Mouse (Mus musculus) gonadal fat pad, adult 2 months (tissue): ENCODE data around the gene Gadd45a. TPM values are rescaled to one million over a fixed set of nuclear protein-coding genes. Genes with fewer than 3 reads are reported as not detected.
A peak's percentile ranks its signal among the peaks of the same experiment; 100 is the strongest.
"Not testable (repeated sequence)": the region's sequence is repeated elsewhere in the genome, so short reads cannot be mapped to it uniquely, and the experiment has no call there.

ENCODE experiments used
- DNase-seq: peaks from one replicate; pipeline ENCODE4 v3.0.0-alpha.2; 2012; ENCODE audit warnings: low read depth
- polyA plus RNA-seq: library from polyadenylated mRNA; depleted of rRNA; stranded (reverse); fragments of >200 nt; gene quantifications from 2 replicates; pipeline ENCODE4 v1.2.3, GENCODE M21; 2012

Gene Gadd45a
- polyA plus RNA-seq, 1 experiment, result 31.7 TPM

GRCm38 (mm10) chr6:67048880-67049694 is 11.8 kb upstream of the Gadd45a start:
- no peak for DNase-seq

DNA sequence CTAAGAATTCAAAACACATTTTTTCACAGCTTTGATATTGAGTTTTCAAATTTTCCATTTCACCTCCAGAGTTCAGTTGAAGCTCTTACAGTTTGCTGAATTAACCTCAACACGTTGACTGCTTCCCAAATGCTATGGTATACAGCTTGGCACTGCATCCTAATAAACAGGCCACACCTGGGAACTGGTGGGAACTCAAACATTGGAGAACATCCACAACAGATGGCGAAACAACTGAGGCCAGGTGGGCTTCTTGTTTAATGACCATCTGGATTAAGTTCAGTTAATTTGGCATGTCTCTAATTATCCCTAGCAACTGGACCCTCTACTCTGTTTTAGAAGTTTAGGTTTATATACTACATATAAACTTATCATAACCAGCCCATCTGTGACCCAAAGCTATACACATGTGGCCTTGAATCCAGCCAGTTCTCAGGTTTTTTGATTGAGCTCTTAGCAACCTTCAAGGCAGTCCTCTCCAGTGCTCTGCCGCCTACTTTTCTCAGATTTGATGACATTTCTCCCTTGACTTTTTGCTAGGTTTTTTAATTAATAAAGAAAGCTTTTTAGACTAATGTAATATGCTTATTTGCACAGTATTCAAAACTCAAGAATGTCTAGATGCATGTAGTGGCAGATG is 10.9 kb upstream of the Gadd45a start:
- DNase-seq, result no peak

DNA sequence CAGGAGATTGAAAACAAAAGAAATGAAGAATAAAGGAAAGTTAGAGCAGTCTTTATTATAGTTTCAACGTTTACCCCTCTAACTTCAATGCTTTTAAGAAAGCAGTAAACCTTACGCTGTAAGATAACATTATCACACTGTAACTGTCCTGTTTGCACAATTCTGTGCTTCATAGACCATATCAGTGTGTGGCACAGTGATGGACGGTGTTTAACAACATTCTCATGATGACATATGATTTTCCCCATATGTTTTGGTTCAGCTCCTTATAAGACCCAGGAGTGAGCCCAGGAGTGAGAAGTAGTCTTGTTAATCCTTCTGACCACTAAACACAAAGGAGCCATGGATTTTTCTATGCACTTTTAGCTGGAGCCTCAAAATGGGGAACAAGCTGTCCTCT is 9.7 kb upstream of the Gadd45a start:
- DNase-seq, result no peak

GRCm38 (mm10) chr6:67045424-67045823 is 8.2 kb upstream of the Gadd45a start:
- DNase-seq, result no peak

- DNase-seq, result no peak
Measured at GRCm38 (mm10) chr6:67040904-67041410, 3.7 kb upstream of the Gadd45a start.

DNA sequence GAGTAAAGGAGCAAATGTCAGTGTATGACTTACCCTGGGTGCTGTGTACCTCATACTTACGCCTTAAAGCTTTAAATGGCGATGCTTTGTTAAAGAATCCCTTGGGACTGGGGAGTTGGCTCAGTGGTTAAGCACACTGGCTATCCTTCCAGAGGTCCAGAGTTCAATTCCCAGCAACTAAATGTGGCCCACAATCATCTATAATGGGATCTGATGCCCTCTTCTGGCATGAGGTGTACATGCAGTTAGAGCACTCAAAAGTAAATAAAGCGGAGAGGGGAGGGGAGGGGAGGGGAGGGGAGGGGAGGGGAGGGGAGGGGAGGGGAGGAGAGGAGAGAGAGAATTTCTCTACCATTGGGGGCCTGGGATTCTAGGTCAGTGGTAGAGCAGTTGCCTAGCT is 1.7 kb upstream of the Gadd45a start:
- no peak for DNase-seq

DNA sequence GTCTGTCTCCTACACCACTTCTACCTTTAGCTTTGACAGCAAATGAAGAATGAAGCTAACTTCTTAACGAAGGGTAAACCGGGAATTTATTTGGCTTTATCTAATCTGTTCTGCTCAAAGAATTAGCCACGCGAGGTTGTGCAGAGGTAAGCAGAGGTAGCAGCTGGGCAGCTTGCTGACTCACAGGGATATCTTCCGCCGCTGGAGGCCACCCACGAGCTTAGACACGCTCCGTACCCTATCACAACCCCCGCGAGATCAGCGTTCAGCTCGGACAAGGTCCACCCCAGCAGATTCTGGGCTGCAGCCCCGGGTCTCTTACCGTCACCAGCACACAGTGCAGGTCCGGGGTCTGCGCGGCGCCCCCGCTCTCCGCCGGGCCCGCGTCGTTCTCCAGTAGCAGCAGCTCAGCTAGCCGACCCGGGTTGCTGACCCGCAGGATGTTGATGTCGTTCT is 873 bp downstream of the Gadd45a start:
- DNase-seq, result no peak

DNA sequence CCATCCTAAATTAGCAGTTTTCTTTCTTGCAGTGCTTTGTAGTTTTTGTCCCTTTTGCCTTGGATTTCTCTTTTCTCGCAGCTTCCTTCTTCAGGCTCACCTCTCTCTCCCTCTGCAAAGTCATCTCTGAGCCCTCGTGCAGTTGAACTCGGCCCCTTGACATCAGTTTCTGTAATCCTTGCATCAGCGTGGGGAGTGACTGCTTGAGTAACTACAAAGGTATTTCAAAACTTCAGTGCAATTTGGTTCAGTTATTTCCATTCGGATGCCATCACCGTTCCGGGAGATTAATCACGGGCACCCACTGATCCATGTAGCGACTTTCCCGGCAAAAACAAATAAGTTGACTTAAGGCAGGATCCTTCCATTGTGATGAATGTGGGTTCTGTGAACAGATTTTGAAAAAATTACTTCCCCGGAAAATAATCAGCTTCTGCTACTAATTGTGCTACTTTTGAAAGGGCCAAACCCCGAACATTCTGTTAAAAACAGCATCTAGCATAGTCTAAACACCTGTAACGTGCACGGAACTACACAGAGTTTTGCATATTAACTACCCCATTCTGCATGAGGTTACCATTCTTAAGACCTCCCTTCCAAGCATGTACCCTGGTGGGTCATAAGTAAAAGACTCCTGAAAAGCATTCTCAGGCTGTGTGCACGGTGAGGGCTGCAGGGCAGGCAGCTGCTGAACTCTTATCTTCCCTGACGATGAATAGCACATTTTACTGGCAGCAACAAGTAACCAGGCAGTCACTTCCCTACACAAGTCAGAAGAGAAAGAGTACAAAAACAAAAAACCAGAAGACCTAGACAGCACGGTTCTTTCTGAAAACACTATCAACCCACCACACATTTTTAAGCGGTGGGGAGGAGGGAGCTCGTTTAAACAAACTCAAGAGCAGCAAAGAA is 1.6 kb downstream of the Gadd45a start:
- no peak for DNase-seq

DNA sequence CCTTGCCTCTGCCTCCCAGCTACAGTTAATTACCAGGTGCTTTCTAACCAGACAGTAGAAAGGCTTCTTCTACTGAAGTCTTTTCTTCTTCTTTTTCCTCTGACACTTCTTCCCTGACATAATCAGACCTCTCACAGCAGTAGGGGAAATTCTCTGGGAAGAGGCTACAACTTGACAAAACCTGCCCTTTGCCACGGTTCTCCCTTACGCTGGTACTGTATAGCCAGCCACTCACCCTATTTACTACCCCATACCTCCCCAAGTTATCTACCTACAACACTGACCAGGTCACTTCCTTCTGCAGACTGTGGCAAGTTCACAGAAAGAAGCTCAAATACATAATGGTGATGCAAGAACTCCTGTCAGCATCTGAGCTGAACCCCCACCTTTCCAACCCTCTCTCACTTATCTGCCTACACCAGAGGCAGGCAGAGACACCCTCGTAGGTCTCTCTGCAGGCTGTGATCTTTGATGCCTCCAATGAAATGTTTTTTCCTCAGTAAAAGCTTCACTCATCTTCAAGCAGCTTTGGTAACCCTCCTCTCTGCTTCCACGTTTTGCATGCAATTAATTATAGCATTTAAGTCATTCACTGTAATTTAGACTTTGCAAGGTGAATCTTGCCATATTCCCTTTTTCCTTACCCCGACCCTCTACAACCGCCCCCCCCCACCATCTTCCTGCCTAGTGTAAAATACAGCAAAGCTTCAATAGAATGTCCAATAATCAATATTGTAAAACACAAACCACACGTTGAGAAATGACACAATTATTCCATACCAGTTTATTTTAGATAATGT is 2.7 kb downstream of the Gadd45a start:
- DNase-seq, result no peak

DNA sequence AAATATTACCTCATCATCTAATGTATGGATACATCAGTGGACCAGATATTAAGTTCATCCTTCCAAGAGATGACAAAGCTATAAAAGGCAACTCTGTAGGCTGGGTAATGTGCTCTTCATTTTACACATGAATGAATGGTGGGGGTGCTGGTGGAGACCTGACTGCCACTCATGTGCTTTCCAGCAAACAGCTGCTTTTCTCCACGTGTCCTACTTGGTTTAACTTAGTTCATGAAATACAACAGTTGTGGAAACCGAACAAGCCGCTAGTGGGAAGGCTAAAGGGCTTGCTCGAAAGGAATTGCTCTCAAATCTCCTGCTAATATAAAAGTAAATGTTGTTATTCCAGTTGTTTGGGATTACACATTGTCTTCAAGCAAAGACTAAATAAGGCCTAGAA is 3.7 kb downstream of the Gadd45a start:
- no peak for DNase-seq

- DNase-seq, result not testable (repeated sequence)
Measured at GRCm38 (mm10) chr6:67032972-67033371, 4.3 kb downstream of the Gadd45a start.

DNA sequence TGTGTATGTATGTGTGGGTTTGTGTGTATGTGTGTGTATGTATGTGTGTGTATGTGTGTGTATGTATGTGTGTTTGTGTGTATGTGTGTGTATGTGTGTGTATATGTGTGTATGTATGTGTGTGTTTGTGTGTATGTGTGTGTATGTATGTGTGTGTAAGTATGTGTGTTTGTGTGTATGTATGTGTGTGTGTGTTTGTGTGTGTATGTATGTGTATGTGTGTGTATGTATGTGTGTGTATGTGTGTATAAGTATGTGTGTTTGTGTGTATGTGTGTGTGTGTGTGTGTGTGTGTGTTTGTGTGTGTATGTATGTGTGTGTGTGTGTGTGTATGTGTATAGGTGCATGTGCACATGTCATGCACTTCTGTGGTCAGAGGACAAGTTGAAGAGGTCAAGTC is 4.7 kb downstream of the Gadd45a start:
- DNase-seq, result not testable (repeated sequence)

- no peak for DNase-seq
Measured at GRCm38 (mm10) chr6:67030846-67031245, 6.4 kb downstream of the Gadd45a start.

DNA sequence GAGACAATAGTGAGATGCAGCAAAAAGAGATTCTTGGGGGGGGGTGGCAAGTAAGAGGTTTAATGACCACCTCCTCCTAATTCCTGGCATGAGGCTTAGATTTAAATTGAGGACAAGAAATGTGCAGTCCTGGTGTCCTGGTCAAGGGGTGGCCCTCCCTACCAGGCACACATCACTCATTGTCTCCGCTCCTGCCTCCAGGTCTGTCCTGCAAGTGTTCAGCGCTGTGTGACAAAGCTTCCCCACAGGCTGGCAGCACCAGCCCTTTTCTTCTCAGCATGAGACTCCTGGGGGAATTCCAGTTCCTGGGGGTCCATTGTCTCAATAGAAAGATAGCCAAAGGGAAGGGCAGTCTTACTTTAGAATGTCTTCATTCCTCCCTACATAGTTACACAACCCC is 6.8 kb downstream of the Gadd45a start:
- DNase-seq, result no peak

GRCm38 (mm10) chr6:67029987-67030386 is 7.3 kb downstream of the Gadd45a start:
- no peak for DNase-seq

- DNase-seq, result no peak
Measured at GRCm38 (mm10) chr6:67029312-67029950, 7.8 kb downstream of the Gadd45a start.

- DNase-seq, result peak; percentile 94
Measured at GRCm38 (mm10) chr6:67027438-67028142, 9.7 kb downstream of the Gadd45a start.

GRCm38 (mm10) chr6:67026661-67027060 is 10.6 kb downstream of the Gadd45a start:
- no peak for DNase-seq

GRCm38 (mm10) chr6:67023729-67024128 is 13.5 kb downstream of the Gadd45a start:
- DNase-seq, result no peak

DNA sequence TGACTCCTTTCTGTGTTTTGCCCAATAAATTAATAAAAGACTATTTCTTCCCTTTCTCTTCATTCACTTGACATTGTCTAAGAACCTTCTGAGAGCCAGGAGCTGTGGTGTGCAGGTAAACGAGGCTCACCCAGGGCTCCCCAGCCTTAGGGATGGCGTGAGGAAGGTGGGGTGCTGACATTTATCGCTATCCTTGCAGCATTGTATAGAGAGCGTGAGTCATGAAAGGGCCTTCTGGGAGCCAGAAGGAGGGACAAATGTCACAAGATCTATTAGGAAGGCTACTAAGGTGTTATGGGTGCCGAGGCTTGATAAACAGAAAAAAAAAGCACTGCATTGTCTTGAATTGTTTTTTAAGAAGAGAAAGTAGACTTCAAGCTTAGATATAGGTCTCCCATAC is 15.9 kb downstream of the Gadd45a start:
- DNase-seq, result no peak
